Mouse (Mus musculus) liver, adult (tissue): ENCODE measurements around the gene Oxsr1.

Experiments used
- GATA4 ChIP-seq: IDR thresholded peaks from 2 replicates; pipeline ENCODE4 v1.6.1; 2014; ENCODE audit warnings: mild to moderate bottlenecking, low read length; ENCODE audit not compliant: insufficient replicate concordance

Oxsr1 gene

DNA sequence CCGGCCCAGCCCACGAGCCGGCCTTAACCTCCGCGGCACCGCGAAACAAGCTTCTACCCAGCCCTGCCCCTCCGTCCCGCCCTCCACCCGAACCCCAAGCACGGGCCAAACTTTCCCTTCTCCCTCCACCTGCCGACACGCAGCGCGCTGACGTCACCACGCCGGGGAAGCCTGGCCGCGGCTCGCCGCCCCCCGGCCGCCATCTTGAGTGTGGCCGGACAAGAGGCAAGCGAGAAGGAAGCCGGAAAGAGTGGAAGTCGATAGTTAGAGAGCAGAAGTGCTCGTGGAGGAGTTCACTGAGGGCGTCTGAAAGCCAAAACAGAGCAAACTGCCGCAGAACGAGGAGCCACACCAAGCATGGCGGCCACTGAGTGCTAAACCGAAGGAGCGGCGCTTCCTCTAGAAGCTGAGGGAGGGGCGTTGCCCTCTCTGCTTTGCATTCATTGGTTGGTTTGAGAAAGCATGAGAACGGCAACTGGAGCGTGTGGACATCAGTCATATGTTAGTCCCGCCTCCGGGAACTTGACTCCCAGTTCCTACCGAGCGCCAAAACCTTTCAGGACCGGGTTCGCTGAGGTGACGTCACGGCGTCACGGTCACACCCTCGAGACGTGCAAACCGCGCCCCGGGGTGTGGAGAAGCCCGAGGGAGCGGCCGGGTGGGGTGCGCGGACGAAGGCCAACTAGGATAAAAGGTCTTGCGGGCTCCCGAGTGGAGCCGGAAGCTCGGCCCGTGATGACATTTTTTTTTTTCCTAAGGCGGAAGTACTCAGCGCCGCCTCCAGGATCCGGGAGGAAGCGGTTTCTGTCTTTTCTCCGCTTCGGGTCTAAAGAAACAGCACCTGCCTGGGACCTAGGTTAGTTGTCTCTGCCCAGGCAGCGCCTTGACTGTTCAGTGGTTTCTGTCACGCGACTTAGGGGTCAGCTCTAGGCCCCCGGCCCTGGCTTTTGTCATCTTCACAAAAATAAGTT is at the start of gene Oxsr1:
Gene Oxsr1, minus strand, starts transcription at position 139 of the 971 bp plus-strand sequence.
- TF ChIP-seq GATA4, result peak; percentile 22; the same call in 1 of the 2 replicates

DNA sequence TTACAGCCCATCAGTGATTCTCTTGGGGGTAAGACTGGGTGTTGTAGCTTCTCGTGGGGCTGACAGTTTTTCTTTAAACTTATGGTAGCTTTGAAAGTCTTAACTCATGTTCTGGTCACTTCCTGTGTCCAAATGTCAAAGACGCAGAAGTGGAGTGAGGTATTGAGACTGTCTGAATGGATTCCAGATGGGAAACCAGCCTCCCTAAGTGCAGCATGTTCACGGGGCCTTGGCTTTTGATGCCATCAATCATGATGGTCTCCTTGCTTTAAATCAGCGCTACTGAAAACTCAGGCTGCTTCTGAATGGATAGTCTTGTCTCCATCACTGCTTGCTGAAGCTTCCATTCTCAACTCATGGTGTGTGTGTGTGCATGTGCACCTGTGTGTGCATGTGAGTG is 49.0 kb upstream of the Oxsr1 start:
- no peak for TF ChIP-seq GATA4

DNA sequence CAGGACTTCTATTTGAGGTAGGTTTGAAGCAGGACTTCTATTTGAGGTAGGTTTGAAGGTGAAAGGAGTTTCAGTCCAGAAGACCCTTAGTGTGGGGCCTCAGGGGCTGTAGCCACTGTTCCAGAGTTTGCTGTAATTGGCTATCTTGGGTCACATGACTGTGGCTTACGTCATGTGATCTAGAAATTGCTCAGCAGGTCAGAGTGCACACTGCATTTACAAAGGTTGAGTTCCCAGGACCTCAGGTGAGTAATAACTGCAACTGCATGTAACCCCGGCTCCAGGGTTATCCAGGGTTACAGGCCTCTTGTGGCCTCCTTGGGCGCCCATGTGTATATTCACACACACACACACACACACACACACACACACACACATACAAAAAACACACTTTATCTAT is 46.1 kb upstream of the Oxsr1 start:
- no peak for TF ChIP-seq GATA4

DNA sequence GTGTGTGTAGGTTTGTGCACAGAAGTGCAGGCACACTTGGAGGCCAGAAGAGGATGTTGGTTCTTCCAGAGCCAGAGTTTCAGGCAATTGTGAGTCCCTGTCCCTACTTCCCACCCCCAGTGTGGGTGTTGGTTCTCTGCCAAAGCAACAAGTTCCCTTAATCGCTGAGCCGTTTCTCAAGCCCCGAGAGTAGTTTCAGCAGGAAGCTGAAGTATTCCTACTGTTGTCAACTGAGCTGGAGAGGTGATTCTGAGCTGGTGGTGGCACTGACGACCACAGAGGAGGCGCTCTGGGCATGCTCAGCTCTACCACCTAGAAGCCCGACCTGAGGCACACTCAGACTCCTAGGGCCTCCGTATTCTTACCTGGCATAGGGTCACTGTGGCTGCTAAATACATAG is 43.1 kb upstream of the Oxsr1 start, which contains the start of gene Slc22a14:
Gene Slc22a14, minus strand, starts transcription at position 270 of the 400 bp plus-strand sequence.
- TF ChIP-seq GATA4, result no peak

DNA sequence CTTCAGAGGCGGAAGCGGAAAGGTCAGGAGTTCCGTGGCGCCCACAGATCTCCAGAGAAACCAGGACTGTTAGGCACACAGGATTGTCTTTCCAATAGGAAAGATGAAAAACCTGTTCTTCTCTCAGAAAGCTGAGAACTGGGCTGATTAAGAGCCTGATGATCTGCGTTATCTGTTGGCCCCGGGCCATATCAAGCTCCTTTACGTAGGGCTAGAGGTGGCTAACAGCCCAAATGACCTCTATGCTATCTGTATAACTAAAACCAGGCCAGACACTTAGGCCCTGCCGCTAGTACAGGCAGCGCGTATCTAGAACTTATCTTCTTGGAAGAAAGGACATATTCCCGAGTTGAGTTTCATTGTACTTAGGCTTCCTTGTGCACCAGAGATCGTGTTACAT is 41.0 kb upstream of the Oxsr1 start:
- no peak for TF ChIP-seq GATA4

DNA sequence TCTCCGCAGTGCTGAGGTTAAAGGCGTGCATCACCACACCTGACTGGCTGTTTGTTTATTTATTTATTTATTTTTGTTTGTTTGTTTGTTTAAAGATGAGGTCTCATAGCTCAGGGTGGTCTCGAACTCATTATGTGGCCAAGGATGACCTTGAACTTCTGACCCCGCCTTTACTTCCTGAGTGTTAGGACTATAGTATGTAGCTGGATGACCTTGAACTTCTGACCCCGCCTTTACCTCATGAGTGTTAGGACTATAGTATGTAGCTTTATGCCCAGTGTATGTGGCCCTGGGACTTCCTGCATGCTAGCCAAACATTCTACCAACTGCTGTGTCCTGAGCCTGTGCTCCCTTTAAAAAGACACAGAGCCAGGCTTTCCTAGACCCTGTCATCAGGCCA is 39.2 kb upstream of the Oxsr1 start:
- no peak for TF ChIP-seq GATA4

DNA sequence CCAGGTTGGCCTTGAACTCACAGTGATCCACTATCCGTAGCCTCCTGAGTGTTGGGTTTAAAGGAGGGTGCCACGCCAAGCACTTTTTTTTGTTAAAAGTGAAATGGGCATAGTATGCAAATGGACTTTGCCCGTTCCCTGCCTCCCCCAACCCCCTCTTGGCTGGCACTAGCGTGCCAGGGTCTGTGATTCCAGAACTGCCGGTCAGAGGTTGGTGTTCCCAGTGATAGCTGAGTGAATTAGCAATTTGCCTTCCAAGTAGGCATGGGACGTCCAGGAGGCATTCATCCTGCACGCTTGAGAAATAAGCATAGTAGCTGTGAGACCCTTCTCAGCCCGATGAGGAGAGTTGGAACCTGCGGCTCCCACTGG is 35.8 kb upstream of the Oxsr1 start:
- peak; percentile 63; the same call in 1 of the 2 replicates for TF ChIP-seq GATA4

DNA sequence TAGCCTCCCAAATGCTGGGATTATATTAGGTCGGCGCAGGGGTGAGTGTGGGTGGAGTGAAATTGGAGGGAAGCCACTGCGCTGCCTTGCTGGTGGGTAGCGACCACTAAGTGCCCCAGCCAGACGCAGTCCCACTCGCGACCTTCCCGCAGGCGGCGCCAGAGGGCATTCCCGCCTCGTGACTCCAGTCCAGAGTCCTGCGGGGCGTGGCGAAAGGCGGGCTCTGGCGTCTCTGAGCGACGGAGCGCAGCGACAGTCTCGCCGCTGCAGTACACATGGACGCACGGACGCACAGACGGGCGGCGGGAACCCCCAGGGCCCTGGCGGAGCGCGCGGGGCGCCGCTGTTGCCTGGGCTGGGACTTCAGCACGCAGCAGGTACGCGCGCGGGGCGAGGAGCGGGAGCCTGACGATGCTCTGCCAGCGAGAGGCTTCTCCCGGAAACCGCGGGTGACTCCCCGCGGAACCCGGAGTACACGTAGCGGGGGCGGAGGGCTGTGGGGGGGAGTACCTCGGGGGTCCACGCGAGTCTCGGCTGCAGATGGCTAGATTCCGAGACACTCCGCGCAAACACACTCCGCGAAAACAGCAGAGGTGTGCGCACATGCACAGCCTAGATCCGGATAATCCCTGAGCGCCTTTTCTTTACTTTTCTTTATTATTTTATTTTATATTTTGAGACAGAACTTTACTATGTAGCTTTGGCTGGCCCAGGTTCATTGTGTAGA is 35.3 kb upstream of the Oxsr1 start, which contains the start of gene Xylb:
Gene Xylb, plus strand, starts transcription at position 51 of the 727 bp plus-strand sequence.
- no peak; the same call in 1 of the 2 replicates for TF ChIP-seq GATA4

DNA sequence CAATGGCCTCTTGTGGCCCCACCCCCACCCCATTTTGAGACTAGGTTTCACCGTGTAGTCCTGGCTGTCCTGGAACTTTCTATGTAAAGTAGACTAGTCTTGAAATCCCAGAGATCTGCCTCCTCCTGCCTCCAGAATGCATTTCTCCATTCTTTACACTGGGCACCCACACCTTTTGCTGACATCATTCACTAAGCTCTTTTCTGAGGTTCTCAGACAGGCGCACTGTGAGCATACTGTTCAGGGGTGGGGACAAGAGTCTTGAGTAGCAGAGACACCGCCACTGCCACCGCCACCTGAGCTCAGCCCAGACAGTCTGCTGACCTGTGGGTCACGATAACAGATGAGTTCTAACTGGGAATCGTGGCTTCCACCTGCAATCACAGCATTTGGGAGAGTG is 33.7 kb upstream of the Oxsr1 start:
- TF ChIP-seq GATA4, result no peak

DNA sequence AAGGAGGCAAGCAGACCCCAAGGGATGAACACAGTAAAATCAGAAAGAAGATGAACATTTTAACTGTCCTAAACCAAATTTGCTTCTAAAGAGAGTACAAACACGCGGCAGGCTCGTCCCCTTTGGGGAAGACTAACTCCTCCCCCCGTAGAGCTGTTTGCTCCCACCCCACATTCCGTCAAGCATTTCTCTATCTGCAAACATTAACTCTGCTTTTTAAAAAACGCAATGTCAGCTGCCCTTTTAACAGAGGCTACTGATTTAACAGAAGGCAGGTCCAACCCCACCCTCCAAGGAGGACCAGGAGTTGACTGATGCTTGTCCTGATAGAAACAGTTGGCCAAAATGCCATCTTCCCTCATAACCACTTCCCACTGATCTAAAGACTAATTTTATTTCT is 31.7 kb upstream of the Oxsr1 start:
- TF ChIP-seq GATA4, result no peak

DNA sequence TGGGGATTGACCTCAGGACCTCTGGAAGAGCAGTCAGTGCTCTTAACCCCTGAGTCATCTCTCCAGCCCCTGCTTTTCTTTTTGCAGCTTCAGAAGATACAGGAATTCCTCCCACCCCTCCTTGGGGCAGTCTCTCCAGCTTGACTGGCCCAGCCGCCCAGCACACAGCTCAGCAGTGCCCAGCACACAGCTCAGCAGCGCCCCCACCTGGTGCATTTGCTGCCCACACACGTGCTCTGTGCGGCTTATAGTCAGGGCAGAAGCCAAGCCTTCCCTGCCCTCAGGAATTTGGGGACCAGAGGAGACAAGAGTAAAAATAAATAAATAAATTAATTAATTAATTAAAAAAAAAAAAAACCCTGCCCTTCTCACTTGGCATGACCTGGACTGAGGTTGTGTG is 29.8 kb upstream of the Oxsr1 start:
- TF ChIP-seq GATA4, result no peak

DNA sequence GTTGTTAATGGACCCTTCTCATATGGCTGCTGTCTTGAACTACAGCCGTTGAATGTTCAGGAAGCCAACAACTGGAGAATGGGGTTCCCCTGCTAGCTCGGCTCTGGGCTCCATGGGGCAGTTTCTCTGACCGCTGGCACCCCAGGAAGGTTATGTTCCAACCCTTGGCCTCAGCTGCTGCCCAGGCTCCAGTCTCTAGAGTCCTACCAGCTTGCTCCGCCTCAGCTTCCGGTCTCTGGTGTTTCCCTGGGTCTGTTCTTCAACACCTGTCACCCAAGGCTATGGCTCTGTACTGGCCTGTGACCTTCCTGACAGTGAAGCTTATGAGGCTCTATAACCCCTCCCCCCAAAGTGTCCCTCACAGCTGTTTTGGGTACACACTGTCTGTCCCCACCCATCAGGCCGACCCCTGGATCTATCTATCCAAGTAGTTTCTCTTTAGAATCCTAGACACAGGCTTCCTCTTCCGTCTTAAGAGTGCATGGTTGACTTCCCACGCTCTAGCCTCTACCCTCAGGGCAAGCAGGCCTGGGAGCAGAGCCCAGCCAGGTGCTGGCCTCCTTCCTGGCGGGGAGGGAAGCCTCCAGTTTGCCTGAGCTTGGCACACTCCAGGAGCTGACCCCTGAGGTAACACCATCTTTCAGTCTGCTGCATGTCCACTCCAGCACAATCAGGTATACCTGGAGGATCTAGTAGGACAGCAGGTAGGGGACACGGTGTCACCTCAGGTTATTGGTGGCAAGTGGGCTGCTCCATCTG is 28.9 kb upstream of the Oxsr1 start:
- no peak for TF ChIP-seq GATA4

DNA sequence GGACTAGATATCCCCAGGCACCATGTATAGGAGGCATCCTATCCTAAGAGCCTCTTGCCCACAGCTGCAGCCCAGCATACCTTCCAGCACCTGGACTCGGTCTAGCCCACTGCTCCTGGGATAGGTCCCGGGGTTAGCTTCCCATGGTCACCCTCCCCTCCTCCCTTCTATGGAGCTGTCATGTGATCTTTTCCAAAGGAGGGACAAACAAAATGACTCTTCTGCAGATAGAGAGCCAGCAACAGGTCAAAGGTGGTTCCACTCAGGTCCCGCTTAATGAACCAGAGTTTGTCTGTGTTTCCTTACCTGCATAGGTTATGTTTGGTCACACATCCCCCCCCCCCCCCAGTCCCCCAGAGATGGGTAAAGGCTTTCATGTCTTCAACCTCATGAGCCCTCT is 28.3 kb upstream of the Oxsr1 start:
- no peak for TF ChIP-seq GATA4

DNA sequence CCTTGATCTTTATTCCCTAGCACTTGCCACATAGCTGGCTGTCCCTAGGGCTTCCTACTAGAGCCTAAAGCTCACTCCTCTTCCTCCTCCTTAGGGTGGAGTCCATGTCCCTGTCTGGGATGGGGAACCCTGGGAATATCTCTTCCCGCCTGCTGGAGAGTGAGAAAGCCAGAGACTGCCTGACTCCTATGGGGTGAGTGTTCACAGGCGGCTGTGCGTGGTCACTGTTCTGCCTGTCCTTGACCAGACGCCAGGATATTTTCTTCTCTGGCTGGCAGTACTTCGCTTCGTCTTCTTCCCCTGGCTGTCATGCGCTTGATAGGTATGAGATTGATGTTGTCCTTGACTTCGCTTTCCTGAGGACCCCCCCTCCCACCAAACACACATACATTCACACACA is 24.1 kb upstream of the Oxsr1 start:
- TF ChIP-seq GATA4, result no peak

DNA sequence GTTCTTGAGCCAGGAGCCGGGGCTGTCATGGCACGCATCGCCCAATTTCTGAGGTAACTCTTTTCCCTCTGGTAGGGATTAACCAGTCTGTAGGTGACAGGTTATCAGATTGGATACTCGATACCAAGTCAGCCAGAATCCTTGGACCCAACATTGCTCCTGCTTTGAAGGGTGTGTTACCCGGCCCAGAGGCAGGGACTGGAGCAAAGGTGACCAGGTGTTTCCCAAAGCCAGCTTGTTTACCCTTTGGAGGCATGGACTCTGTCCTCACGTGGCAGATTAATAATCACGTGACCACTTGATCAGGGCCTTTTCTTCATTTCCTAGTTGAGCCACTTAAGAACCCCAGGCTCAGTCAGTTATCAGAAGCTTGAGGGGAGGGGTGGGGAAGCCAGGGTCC is 20.5 kb upstream of the Oxsr1 start:
- TF ChIP-seq GATA4, result peak; percentile 64; the same call in 1 of the 2 replicates

DNA sequence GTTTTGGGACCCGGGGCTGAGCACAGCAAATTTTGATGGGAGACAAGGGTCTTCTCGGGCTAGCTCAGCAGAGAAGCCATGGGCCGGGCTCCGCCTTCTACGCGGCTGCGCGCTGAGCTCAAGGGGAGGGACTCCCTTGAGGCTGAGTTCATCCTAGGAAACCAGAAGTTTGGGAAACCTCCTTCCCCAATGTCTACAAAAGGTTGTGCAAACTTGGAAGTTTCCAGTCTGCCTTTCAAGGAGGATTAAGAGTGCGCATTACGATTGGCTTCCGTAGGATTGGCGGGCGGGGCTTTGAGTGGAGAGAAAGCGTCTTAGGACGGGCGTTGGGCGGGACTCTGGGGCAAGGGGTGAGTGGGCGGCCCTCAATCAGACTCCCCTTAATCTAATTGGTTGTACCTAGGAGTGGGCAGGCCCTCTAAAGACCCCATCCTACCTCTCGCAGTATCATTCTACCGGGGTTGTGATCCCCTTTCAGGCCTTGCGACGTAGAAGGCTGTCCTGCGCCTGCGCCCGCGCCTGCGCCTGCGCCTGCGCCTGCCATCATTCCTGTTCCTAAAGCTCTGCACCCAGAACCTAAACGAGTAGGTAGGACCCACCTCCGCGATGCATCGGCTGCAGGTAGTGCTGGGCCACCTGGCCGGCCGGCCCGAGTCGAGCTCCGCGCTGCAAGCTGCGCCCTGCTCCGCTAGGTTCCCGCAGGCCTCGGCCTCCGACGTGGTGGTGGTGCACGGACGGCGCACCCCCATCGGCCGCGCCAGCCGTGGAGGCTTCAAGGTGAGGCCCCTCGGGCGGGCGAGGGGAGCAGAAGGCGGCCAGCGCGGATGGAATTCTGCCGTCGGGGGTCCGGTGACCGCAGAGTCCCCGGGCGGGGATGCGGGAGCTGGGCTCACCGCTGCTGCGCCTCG is 18.9 kb upstream of the Oxsr1 start, which contains the start of gene Myd88:
Gene Myd88, minus strand, starts transcription at position 503 of the 908 bp plus-strand sequence.
- TF ChIP-seq GATA4, result peak; percentile 24; the same call in 1 of the 2 replicates
